ENCODE assay signal across 26 mouse cellular contexts in the genomic region with DNA sequence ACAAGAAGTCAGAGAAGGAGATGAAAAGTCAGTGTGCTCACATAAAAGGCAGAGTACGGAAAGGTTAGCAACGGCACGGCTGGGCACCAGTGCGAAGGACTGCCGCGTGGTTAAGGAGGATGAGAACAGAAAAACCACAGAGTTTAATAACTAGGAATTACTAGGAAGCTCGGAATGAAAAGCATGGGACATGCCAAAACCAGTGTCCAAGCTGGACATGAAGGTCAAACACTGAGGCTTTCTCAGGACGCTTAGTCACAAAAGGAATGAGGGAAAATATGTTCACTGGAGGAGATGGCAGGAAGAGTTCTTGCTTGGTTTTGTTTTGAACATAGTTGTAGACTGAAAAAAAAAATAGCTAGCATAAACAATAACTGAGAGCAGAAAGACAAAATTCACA. TPM values are rescaled to one million over a fixed set of nuclear protein-coding genes. Genes with fewer than 3 reads are reported as not detected.
DNase-seq lines count a peak whose midpoint lies in the region.
"Had no signal": no experiment of that assay in that cellular context is flagged by ENCODE, and none has a peak within 500 bp of the region (broad histone marks: within the 10 kb centered on the region; RNA-seq: fewer than 3 reads in every experiment).

No protein-coding gene starts in this region.

- peak; percentile 15 for DNase-seq in adrenal gland, adult 2 months
- no peak for DNase-seq in adrenal gland, postnatal 25 days
- DNase-seq in lung, postnatal 10 days = peak; percentile 2
- no peak for DNase-seq in lung, postnatal 14 days
- peak; percentile 18 for DNase-seq in 3134 (ENCODE audit: extremely low read depth, insufficient read length, low spot score)
- peak; percentile 52 for DNase-seq in fibroblast of lung, adult 2 months (ENCODE audit: low read depth)
- DNase-seq in right cerebral cortex, postnatal 4 days = no peak
- DNase-seq: cerebellum, adult 11 months; cerebellum, adult 8-10 months; cerebellum, postnatal 14 days; embryo, embryonic 11 days; gastrocnemius, postnatal 14 days; heart, adult 2 months; heart, postnatal 14 days had no signal

RNA-seq across cellular contexts. Expression of a gene that starts 32.7 kb away (rescaled TPM):
- total RNA-seq in adrenal gland, adult 2 months (2021) = not detected
- 0.10 TPM in 1 of 2 replicates, not detected in the other for polyA plus RNA-seq in adrenal gland, adult 2 months (2012; rRNA removed)
- not detected in 2 replicates for total RNA-seq in adrenal gland, postnatal 25 days (2021)
- total RNA-seq: CH12.LX; common myeloid progenitor, adult 5-6 weeks; gastrocnemius, adult 18-20 months; gastrocnemius, postnatal 14 days; heart, postnatal 14 days; hematopoietic stem cell, adult 5-6 weeks had no signal
- polyA plus RNA-seq: embryonic facial prominence, embryonic 11.5 days; embryonic facial prominence, embryonic 15.5 days; forebrain, embryonic 12.5 days; forebrain, embryonic 16.5 days; heart, embryonic 11.5 days; heart, embryonic 15.5 days; hindbrain, embryonic 13.5 days; hindbrain, postnatal 0 days had no signal

Comparison
In these comparisons a context has a peak if more than half of its experiments do, and no peak if none do; other contexts are left out.
1. DNase-seq: peak in adrenal gland, adult 2 months (single experiment), lung, postnatal 10 days (single experiment), 3134 (single experiment) and fibroblast of lung, adult 2 months (single experiment); none in adrenal gland, postnatal 25 days (single experiment), lung, postnatal 14 days (single experiment) and right cerebral cortex, postnatal 4 days (single experiment).